Mouse (Mus musculus) layer of hippocampus, postnatal 25 days (tissue): ENCODE measurements around the gene Mmp27. TPM values are rescaled to one million over a fixed set of nuclear protein-coding genes. Genes with fewer than 3 reads are reported as not detected.

Experiments
- DNase-seq, 2 experiments: peaks; one replicate each; pipeline ENCODE4 v3.0.0; 2022; ENCODE audit warnings: mixed read lengths in 2 of 2, low spot score in 1 of 2; ENCODE audit errors: extremely low spot score in 1 of 2
- total RNA-seq, 2 experiments: library from RNA; stranded (reverse); gene quantifications; 2 replicates each; pipeline ENCODE4 v1.2.3; 2021

Gene Mmp27
- total RNA-seq, 2 experiments from 2014 or later = not detected

DNA sequence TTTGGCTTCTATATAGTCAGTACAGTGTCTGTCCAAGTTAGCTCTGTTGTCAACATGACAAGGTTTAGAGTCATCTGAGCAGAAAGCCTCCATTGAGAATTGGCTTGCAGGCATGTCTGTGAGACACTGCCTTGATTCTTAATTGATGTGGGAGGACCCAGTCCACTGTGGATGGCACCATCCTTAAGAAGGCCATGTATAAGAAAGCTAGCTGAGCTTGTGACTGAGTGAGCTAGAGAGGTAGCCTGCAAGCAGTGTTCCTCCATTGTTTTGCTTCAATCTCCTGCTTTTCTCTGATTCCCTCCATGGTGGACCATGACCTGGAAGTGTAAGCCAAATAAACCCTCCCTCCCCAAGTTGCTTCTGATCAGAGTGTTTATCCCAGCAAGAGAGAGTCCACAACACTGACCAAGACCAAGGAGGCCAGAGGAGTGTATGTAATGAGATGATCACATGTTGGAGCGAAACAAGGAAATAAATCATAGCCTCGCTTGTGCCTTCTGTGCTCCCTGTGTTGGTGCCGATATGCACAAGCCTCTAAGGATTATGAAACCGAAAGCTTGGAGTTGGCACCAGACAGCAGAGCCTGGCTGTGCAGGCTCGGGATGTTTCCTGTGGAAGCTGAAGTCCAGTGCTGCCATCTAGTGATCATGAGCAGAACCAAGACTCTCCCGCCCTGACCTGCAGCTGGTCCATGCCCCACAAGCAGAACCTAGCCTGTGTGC, 23.8 kb downstream of the Mmp27 start:
- DNase-seq = peak; percentile 48 to 59

DNA sequence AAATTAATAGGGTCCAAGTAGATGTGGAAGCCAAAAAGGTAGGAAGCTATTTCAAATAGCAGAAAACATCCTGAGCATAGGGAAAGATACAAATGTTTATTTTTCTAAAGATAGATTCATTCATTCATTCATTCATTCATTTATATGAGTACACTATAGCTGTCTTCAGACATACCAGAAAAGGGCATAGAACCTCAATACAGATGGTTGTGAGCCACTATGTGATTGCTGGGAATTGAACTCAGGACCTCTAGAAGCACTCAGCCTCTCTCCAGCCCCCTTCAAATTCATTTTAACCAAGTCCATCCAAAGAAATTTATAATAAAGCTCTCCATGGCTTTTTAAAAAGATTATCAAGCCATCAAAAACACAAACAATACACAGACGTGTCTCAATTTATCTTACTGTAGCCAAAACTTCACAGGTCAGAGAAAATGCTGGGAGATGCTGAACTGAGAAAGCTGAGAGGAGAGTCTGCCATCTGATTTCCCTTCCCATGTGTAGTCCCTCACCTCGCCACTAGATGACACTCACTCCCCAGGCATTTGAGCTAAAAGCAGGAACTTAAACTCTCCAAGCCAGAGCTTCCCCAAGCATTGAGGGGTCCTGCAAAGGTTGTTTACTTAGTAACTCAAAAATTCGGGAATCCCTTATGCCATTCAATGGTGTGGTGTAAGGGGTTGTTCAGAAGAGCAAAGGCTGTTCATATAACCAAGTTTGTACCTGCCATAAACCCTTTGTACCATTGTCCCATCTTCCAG, 32.0 kb downstream of the Mmp27 start:
- peak; percentile 65 to 82 for DNase-seq

DNA sequence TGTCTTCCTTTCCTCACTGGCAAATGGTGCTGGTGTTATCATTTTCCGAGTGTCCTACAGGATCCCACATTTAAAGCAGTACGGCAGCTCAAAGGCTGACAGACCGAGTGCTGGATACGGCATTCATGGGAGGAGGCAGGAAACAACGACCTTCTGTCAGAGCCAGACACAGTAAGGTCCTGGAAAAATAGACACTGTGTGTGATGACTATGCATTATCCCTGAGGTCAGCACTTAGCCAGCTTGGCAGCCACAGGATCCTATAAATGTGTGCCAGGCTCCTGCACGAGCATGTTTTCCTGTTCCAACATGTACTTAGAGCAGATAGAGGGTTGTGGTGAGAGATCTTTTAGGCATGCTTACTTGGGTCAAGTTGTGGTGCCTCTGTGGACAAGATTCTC, 32.8 kb downstream of the Mmp27 start:
- no peak for DNase-seq

- DNase-seq = no peak
Measured at GRCm38 (mm10) chr9:7605638-7606037, 34.4 kb downstream of the Mmp27 start.

DNA sequence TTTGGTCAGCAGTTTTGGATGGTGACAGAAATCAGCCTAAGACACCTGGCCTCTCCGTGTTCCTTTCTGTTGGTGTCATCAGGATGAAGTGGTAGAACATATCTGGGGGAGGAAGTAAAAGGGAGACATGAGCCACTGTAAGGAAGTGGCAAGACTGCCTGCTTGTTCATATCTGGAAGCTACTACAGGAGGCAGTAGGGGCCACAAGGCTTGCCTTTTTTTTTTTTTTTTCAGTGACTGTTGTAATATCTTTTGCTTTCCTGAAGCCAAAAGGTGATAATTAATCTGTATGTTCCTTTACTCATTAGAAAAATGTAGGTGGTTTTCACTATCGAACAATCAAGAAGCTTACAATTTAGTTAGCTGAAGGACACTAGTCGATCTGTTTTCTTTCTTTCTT, 51.4 kb downstream of the Mmp27 start:
- DNase-seq = no peak

DNA sequence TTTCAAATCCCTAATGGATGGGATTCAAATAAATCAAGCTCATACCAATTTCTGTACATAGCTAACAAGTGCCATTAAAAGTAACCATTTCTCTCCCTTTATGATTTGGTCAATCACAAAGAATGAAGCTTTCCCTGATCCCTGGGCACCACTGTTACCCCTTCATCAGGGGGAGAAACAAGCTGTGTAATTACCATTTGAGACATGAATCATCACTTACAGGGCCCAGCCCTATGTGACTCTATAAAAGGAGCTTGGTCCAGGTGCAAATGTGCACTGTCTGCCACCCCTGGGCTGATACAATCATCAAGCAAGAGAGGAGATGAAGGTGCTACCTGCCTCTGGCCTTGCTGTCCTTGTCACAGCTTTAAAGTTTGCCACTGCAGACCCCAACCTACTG, 56.7 kb downstream of the Mmp27 start, which contains the start of gene Mmp20:
TSS of gene Mmp20 (plus strand) at position 301 of the 400 bp plus-strand sequence.
- no peak for DNase-seq

Other genes starting within 250 kb of the Mmp27 start
- gene Mmp12, start 227.0 kb upstream of the Mmp27 start, total RNA-seq = not detected
- gene Mmp1b, start 183.3 kb upstream of the Mmp27 start, total RNA-seq = not detected
- gene Mmp3, start 125.6 kb upstream of the Mmp27 start, total RNA-seq = not detected
- gene Mmp10, start 69.0 kb upstream of the Mmp27 start, total RNA-seq = not detected
- gene Mmp8, start 12.9 kb upstream of the Mmp27 start, total RNA-seq = not detected
- not detected for gene Mmp20, start 56.8 kb downstream of the Mmp27 start, total RNA-seq
- not detected for gene Mmp7, start 120.7 kb downstream of the Mmp27 start, total RNA-seq
- gene Tmem123, start 192.6 kb downstream of the Mmp27 start, total RNA-seq = 10 to 100 TPM; 13.6 to 14.8 TPM